Mouse (Mus musculus): ENCODE measurements around the gene Mbnl2. TPM values are rescaled to one million over a fixed set of nuclear protein-coding genes. Genes with fewer than 3 reads are reported as not detected.

Mbnl2 gene
- polyA plus RNA-seq, 2 experiments from 2014 or later: 44.6 to 46.0 TPM

GRCm38 (mm10) chr14:120276343-120277080 lies 1.0 kb downstream of the Mbnl2 start:
- no peak for ATAC-seq

DNA sequence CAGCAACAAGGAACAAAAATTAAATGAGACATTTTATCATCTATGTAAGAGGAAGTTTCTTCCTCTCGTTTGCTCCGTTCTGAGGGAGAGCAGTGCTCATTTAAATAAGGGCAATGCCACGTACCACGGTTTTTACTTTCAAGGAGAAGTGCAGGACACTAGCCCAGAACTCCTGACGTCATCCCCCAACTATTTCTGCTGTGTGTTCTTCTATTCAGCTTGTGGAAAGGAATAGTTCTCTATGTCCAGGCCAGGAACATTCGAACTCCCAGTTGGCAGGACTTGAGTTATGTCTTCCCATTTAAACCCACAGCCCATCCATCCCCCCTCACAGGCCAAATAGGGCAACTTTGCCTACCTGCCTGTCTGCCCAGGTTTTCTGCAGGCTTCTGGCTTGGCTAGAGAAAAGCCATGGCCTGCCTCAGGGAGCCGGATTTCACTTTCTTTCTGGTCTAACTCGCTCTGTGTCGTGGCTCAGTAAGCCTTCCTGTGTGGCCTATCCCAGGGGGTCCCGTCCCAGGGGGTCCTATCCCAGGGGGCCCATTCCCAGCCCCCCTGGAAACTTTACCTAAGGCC lies 1.7 kb downstream of the Mbnl2 start:
- no peak for ATAC-seq

DNA sequence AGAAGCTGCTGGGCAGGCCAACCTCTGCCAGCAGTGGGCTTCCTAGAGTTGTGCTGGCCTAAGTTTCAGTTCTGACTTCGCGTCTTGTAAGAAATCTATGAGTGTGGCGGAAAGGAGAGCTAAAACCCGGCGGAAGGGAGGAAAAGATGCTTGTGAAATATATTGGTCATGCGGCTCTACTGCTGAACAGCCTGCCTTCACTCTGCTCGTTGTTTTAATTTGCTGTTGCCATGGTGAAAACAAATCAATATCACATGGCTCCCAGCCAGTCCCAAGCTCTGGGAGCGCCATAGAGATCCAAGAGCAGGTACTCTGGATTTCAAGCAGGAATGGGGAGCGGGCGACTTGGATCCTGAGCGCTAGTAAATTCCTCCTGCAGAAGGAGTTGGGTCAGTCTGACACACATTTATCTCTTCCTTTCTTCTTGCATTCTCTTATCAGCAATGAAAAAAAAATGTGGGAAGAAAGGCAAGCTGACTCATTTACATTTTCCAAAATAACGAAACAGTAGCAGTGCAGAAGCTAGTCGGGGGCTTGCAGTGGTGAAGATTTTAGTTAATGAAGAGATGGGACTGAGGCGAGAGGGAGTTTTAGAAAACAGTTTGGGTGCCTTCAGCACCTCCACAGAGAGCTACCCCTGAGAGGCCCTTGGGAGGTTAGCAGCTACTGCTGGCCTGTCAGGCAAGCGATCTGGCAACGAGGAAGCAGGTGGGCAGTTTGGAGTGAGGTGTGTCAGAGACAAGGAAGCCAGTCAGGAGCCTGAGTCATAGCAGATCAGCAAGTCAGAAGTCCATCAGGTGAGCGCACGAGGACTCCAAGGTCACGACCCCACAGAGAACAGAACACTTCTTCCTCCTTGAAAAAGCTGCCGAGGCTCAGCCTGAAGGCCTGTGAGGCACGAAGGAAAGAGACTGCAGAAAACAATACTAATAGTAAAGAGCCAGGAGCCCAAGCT lies 3.1 kb downstream of the Mbnl2 start:
- ATAC-seq: no peak

- no peak for ATAC-seq
Measured at GRCm38 (mm10) chr14:120280136-120280535, 4.7 kb downstream of the Mbnl2 start.

DNA sequence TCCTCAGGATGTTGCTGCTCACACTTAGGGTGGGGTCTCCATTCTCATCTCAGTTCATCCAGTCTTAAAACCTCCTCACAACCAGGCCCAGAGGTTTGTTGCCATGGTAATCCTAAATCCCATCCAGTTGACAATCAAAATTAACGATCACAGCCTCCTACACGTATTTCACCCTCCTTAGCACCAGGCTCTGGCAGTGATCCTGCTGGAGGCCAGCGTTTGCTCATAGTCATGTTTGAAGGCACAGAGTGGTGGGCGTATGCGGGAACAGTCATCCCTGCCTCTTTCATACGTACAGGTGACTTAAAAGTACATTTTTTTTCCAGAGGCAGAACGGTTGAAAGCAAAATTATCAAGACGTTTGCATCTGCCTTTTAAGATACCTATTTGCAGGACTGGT lies 8.3 kb downstream of the Mbnl2 start:
- ATAC-seq: no peak

DNA sequence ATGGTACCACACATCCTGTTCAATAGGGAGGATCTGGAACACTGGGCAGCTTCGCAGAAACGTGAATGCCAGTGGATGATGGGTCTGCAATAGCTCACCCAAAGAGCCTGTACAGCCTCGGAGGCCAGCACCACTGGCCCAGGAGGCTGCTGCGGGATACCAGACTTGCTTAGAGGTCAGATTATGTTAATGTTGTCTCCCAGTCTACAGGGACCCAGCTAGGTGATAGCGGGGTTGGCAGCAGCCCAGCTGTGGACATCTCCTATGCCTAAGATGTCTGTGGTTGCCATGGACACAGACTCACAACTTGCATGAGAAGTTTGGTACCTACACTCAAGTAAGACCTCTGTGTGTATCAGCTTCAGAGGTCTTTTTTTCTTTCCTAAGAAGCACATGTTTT lies 9.0 kb downstream of the Mbnl2 start:
- no peak for ATAC-seq

GRCm38 (mm10) chr14:120287121-120287986 lies 11.9 kb downstream of the Mbnl2 start:
- ATAC-seq: peak; percentile 47

- peak; percentile 10 for ATAC-seq
Measured at GRCm38 (mm10) chr14:120287987-120288275, 12.5 kb downstream of the Mbnl2 start.

GRCm38 (mm10) chr14:120288378-120289002 lies 13.0 kb downstream of the Mbnl2 start:
- ATAC-seq: no peak

- no peak for ATAC-seq
Measured at GRCm38 (mm10) chr14:120289065-120289464, 13.6 kb downstream of the Mbnl2 start.

GRCm38 (mm10) chr14:120289528-120289927 lies 14.1 kb downstream of the Mbnl2 start:
- ATAC-seq: no peak

GRCm38 (mm10) chr14:120291226-120291757 lies 15.8 kb downstream of the Mbnl2 start:
- ATAC-seq: no peak

DNA sequence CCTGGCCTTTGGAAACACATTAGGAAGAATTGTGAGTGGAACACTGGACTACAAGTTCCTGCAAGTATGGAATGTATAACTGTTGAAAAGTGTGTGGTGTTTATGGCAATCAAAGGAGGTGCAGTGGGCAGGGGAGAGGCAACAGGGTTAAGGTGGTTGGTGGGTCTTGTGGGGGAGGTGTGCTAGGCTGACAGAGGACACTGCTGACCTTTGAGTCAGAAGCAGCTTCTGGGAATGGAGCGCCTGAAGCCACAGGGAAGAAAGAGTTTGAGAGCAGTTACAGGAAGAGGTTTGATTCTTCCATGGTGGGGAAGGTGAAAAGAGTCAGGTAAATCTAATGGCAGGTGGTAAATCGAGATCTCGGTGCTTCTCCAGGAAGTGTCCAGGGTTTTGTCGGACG lies 16.7 kb downstream of the Mbnl2 start:
- ATAC-seq: no peak

DNA sequence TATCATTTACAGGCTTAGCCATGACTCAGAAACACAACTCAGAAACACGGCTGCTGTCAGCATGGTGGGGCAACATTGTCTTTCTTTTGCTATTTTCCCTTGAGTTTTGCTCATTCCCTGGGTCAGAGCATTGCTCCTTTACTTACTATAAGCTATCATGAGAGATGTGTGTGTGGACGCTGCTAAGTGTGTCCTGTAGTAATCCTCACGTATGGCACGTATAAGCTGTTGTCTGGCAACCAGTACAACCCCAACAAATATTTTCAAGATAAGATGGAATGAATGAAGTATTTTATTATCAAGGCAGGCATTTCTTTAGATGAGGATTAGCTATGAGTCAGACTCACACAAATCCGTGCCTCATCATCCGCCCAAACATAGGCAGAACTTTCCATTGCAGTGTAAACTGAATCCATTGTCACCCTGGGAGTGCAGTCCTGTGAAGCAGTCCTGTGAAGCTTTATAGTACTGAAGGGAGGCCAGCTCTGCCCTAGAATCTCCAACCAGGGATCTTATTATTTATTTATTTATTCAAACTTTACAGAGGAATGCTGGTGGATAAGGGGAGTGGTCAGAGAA lies 17.2 kb downstream of the Mbnl2 start:
- ATAC-seq: no peak

DNA sequence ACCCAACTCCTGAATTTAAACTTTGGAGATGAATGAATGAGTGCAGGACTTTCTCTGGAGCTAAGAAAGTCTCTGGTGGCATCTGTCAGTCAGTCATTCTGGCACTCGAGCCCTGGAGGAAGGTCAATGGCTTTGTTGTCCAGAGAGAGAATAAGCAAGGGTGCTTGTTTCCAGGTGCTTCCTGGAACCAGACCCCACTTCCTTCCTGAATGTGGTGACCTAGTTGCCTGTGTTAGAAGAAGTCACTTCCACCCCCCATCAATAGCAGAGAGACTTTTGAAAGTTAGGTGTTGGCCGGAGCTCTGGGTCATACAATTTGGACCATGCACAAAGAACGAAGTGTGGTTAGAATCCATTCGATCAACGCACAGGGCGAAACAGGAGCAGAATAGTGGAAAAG lies 19.0 kb downstream of the Mbnl2 start:
- ATAC-seq: no peak

- ATAC-seq: no peak
Measured at GRCm38 (mm10) chr14:120295355-120296220, 20.1 kb downstream of the Mbnl2 start.

GRCm38 (mm10) chr14:120296231-120297006 lies 20.9 kb downstream of the Mbnl2 start:
- ATAC-seq: no peak

GRCm38 (mm10) chr14:120297137-120297749 lies 21.8 kb downstream of the Mbnl2 start:
- no peak for ATAC-seq

- no peak for ATAC-seq
Measured at GRCm38 (mm10) chr14:120297833-120298232, 22.4 kb downstream of the Mbnl2 start.

Data from activated CD4-positive, CD25-positive, alpha-beta regulatory T cell, adult 4 months (primary cell).